In the genomic region with DNA sequence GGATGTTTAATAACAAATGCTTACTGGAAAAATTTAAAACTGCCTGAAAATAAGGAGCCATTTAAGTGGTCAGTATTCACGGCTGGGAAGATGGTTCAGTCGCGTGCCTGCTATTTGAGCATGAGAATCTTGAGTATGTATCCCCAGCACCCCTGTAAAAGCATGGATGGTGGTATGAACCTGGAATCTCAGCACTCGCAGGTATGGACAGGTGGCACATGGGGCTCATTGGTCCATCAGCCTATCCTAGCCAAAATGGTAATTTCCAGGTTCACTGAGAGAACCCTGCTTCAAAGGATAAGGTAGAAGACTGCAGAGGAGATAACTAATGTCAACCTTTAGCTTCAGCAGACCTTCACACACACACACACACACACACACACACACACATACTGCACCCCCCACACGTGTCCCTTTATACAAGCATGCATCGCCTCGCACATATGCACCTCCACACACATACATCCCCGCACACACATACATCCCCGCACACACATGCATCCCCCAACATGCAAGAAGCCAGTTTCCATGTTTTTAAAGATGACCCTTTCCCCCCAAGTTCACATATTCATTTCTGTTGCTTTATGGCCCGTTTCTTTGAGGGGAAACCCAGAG, we compare ENCODE assay signal across 1 mouse cellular context.
TF ChIP-seq lines count a peak whose summit lies in the region.

No protein-coding gene starts in this region.

TF ChIP-seq in CH12.LX, 34 proteins besides CTCF, POLR2A, EP300 and RAD21:
- TF ChIP-seq UBTF (IDR thresholded peaks at IDR 0.05; ENCODE audit: low read depth, low read length) (no peak), CHD1 (IDR thresholded peaks at IDR 0.05; ENCODE audit: low read depth, low read length) (peak; percentile 80; the same call in 1 of the 2 replicates), ZKSCAN1 (IDR thresholded peaks at IDR 0.05; ENCODE audit: borderline replicate concordance, low read depth, low read length) (no peak), ETS1 (conservative IDR thresholded peaks at IDR 0.05; ENCODE audit: low read depth, low read length) (0 out of 2 replicates have a peak, but pooled peaks have one; percentile 4), USF1 (IDR thresholded peaks at IDR 0.05; ENCODE audit: low read depth, low read length) (no peak), MEF2A (IDR thresholded peaks at IDR 0.05; ENCODE audit: borderline replicate concordance, low read depth, low read length) (no peak), BHLHE40 (IDR thresholded peaks at IDR 0.05; ENCODE audit: low read depth, low read length) (peak; percentile 50), RCOR1 (conservative IDR thresholded peaks at IDR 0.05; ENCODE audit: low read depth, low read length) (0 out of 2 replicates have a peak, but pooled peaks have one; percentile 52), MYC (IDR thresholded peaks at IDR 0.05; ENCODE audit: low read depth, low read length) (no peak; the same call in 1 of the 2 replicates), MXI1 (IDR thresholded peaks at IDR 0.05; ENCODE audit: low read depth, low read length) (peak; percentile 66), ZMIZ1 (IDR thresholded peaks at IDR 0.05; ENCODE audit: low read depth, low read length) (peak; percentile 69; the same call in 1 of the 2 replicates), KAT2A (IDR thresholded peaks at IDR 0.05; ENCODE audit: insufficient replicate concordance, low read length) (no peak), MAX (IDR thresholded peaks at IDR 0.05; ENCODE audit: low read length) (peak; percentile 64), PAX5 (IDR thresholded peaks at IDR 0.05; ENCODE audit: low read length) (no peak)
